Mouse (Mus musculus) G1E (cell line): ENCODE measurements around the gene Chn2. TPM values are rescaled to one million over a fixed set of nuclear protein-coding genes. Genes with fewer than 3 reads are reported as not detected.

ENCODE experiments used
- ATAC-seq: 2 replicates; pipeline ENCODE4 v1.8.0; 2016; ENCODE audit warnings: mild to moderate bottlenecking; ENCODE audit not compliant: insufficient number of reproducible peaks, poor library complexity, low FRiP score, severe bottlenecking; ENCODE audit errors: extremely low read depth
- DNase-seq: peaks from one replicate; pipeline ENCODE4 v3.0.0; 2012; ENCODE audit warnings: low spot score
- H3K27me3 ChIP-seq: 2 replicates; pipeline ENCODE4 v1.6.1; 2012; ENCODE audit warnings: mild to moderate bottlenecking, low read length, inconsistent platforms; ENCODE audit not compliant: insufficient read depth
- H3K36me3 ChIP-seq: replicated peaks from 2 replicates; pipeline ENCODE3; 2012; ENCODE audit warnings: mild to moderate bottlenecking, inconsistent platforms
- H3K4me1 ChIP-seq: 2 replicates; pipeline ENCODE4 v1.6.1; 2012; ENCODE audit warnings: low read depth, low read length, inconsistent platforms, mixed read lengths; ENCODE audit not compliant: insufficient read depth
- H3K4me3 ChIP-seq: 2 replicates; pipeline ENCODE4 v1.5.1; 2012; ENCODE audit warnings: low read depth, mild to moderate bottlenecking, inconsistent platforms, low read length, moderate library complexity, mixed read lengths
- H3K9me3 ChIP-seq: replicated peaks from 2 replicates; pipeline ENCODE4 v1.6.1; 2012; ENCODE audit warnings: inconsistent platforms
- CTCF ChIP-seq: IDR thresholded peaks from 2 replicates; pipeline ENCODE4 v1.5.1; 2012; ENCODE audit warnings: low read depth, low read length, inconsistent platforms, mixed read lengths
- GATA1 ChIP-seq: IDR thresholded peaks from 2 replicates; pipeline ENCODE4 v1.6.1; 2012; ENCODE audit warnings: borderline replicate concordance, low read length, inconsistent platforms, mixed read lengths
- GATA2 ChIP-seq: IDR thresholded peaks from 2 replicates; pipeline ENCODE4 v1.6.1; 2012; ENCODE audit warnings: low read depth, low read length, inconsistent platforms, borderline replicate concordance
- POLR2AphosphoS5 ChIP-seq: IDR thresholded peaks from 2 replicates; pipeline ENCODE4 v1.6.1; 2012; ENCODE audit warnings: low read depth, low read length, inconsistent platforms; ENCODE audit not compliant: insufficient replicate concordance
- TAL1 ChIP-seq: conservative IDR thresholded peaks from 2 replicates; pipeline ENCODE4 v1.6.1; 2012; ENCODE audit warnings: low read depth, low read length, inconsistent platforms, mixed read lengths
- polyA plus RNA-seq: library from polyadenylated mRNA; stranded (reverse); fragments of >175 nt; gene quantifications from 2 replicates; pipeline ENCODE4 v1.2.3, GENCODE M21; 2012
- total RNA-seq, 2 experiments: library from RNA; stranded (forward) in 1 of 2; stranded (reverse) in 1 of 2; fragments of 200-1000 nt in 1 of 2; fragments of >200 nt in 1 of 2; fragmentation: Nextera tagmentation in 1 of 2; gene quantifications; 2 replicates each; pipeline ENCODE4 v1.2.3; 2014 to 2017

Gene Chn2
- total and polyA plus RNA-seq, 3 experiments = 0.22 TPM; not detected in 2

DNA sequence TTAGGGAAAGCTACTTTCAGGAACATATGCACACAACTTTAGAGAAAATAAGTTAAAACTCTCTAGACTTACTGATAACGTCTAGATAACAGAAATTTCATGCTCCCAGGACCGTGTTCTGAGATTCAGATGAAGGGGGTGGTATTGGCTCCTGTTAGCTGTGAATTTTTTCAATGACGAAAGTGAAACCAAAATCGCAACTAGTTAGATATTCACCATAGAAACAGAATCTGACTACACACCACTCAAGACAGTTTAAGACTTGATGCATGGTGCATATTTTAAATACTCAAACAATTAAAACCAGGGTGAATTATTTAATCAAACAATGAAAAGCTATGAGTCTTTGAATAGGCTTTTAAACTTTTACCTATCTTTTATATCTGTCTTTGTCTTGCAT lies 48.8 kb downstream of the Chn2 start:
- Histone ChIP-seq H3K27me3 (no peaks in the 10 kb centered on the region), H3K36me3 (no peaks in the 10 kb centered on the region), H3K4me3 (no peak overlapping the region), H3K9me3 (peaks cover 49% of the 10 kb centered on the region), H3K4me1 (no peaks in the 10 kb centered on the region)
- no peak for DNase-seq
- TF ChIP-seq CTCF (no peak), GATA1 (no peak), GATA2 (no peak), POLR2AphosphoS5 (no peak), TAL1 (no peak)
- ATAC-seq = no peak

DNA sequence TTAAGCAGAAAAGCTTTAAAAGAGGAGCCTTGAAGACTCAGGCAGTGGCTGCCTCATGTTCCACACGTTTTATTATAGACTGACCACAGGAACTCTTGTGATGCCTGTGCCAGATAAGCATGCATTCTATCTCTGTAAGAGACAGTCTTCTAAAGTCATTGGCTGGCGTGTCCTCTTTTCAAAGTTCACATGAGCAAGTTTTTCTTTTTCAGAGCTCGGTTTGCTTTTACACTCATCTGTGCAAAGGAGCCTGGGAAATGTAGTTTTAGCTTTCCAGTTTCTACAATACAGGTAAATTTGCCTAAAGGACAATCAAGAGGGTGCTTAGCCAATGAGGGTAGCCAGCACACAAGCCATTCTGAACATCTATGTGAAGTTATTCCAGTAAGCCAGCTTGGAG lies 51.5 kb downstream of the Chn2 start:
- Histone ChIP-seq H3K9me3 (peaks cover 34% of the 10 kb centered on the region), H3K36me3 (no peaks in the 10 kb centered on the region), H3K4me3 (no peak overlapping the region), H3K27me3 (no peaks in the 10 kb centered on the region), H3K4me1 (no peaks in the 10 kb centered on the region)
- ATAC-seq (no peak), DNase-seq (no peak)
- no peak for TF ChIP-seq POLR2AphosphoS5
- no peak for TF ChIP-seq GATA2
- no peak for TF ChIP-seq GATA1
- no peak for TF ChIP-seq CTCF
- TF ChIP-seq TAL1 = no peak

DNA sequence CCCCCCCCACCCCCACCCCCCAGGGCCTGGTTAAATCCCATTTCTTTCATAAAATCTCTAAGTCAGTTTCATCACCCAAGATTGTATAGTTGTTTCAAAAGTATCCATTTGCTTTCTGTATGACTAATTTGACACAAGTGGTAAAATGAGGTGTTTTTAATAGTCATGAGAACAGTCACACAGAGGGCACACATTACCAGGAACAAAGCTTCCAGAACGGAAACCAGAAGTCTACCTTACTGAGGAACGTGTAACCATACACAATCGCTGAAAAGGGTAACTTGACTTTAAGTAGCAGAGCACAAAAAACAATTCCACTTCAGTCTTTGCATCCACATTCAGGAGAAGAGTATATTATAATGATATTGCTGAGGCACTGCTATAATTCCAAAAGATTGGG lies 53.6 kb downstream of the Chn2 start:
- Histone ChIP-seq H3K4me3 (no peak overlapping the region), H3K4me1 (no peaks in the 10 kb centered on the region), H3K9me3 (peaks cover 43% of the 10 kb centered on the region), H3K27me3 (no peaks in the 10 kb centered on the region), H3K36me3 (no peaks in the 10 kb centered on the region)
- TF ChIP-seq POLR2AphosphoS5 (no peak), CTCF (no peak), GATA2 (no peak), GATA1 (no peak), TAL1 (no peak)
- DNase-seq (no peak), ATAC-seq (no peak)

DNA sequence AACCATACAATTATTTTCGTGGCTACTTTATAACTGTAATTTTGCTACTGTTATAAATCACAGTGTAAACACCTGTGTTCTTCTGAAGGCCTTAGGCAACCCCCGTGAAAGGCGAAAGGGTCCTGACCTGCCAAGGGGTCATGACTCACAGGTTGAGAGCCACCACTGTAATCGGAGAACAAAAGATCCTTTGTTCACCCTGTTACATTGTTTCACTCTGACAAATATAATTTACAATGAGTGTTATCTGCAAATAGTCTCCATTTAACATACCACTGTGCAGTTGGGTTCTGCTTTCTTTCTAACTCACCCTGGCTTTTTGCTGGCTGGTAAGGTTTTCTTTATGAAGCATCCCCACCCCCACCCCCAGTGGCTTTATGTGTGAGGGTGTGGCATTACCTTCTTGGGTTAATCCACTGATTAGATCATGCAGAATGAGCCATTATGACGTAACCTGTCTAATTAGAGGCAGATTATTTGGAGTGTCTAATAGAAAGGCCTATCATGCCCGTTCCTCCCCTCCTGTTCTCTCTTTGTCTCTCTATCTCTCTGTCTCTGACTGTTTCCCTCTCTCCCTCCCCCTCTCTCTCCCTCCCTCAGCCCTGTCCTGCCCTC lies 56.9 kb downstream of the Chn2 start:
- Histone ChIP-seq H3K9me3 (peaks cover 37% of the 10 kb centered on the region), H3K4me1 (no peaks in the 10 kb centered on the region), H3K27me3 (no peaks in the 10 kb centered on the region), H3K4me3 (no peak overlapping the region), H3K36me3 (no peaks in the 10 kb centered on the region)
- TF ChIP-seq GATA1 (no peak), TAL1 (no peak), POLR2AphosphoS5 (no peak), CTCF (no peak), GATA2 (no peak)
- DNase-seq = no peak
- no peak for ATAC-seq

DNA sequence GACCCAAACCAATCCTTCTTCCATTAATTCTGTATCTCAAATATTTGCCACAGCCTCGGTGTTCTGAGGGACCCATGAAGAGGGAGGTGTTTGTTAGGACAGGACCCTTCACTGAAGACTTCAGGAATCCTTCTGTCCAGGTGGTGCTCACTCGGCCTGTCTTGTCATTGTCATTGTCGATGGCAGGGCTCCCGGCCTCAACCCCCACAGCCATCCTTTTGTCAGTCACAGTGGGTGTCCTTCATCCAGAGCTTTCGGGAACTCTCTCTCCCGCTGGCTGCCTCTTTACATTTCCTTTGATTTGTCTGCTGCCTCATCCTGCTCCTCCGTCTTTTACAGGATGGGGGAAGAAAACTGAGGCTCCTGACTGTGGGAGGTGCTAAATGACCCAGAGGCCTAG lies 57.5 kb downstream of the Chn2 start:
- H3K9me3 ChIP-seq = peaks cover 32% of the 10 kb centered on the region
- DNase-seq = no peak
- TF ChIP-seq GATA2 (no peak), GATA1 (no peak), CTCF (no peak), TAL1 (no peak), POLR2AphosphoS5 (no peak)
- no peak for ATAC-seq
- no peaks in the 10 kb centered on the region for H3K36me3 ChIP-seq
- H3K4me1 ChIP-seq = no peaks in the 10 kb centered on the region
- no peak overlapping the region for H3K4me3 ChIP-seq
- no peaks in the 10 kb centered on the region for H3K27me3 ChIP-seq

DNA sequence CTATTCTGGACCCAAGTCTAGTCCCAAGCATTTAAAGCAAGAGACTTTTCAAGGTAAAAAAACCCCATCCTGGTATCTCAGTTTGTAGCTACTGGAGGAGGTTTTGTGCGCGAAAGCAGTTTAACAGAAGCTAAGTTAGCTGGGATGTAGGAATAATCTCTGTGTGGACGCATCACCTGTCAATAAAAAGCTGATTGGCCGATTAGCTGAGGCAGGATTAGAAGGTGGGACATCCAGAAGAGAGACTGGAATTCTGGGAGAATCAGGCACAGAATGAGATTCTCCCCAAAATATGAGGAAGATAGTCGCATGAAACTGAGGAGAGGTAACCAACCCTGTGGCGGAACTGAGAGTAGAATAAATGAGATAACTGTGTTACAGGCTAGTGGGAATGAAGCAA lies 59.0 kb downstream of the Chn2 start:
- Histone ChIP-seq H3K27me3 (no peaks in the 10 kb centered on the region), H3K36me3 (no peaks in the 10 kb centered on the region), H3K9me3 (peaks cover 36% of the 10 kb centered on the region), H3K4me1 (no peaks in the 10 kb centered on the region), H3K4me3 (no peak overlapping the region)
- no peak for TF ChIP-seq CTCF
- no peak for TF ChIP-seq GATA1
- TF ChIP-seq TAL1 = no peak
- no peak for TF ChIP-seq GATA2
- TF ChIP-seq POLR2AphosphoS5 = no peak
- DNase-seq = no peak
- ATAC-seq = no peak

DNA sequence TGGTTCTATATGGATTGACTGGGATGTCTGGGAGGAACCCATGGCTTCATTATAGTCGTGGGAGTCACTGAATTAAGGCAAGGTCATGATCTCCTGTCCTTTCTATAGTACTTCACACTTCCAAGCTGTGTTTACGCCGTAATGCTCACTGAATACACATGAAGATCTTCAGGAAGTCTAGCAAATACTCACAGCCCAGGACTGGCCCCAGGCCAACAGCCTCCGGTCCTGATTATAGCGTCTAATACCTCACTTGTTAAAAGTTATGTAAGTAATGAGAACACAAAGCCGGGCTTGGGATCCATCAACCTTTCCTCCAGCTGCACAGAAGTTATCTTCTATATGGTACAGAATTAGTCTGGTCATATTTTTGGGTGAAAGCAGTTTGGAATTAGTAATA lies 60.3 kb downstream of the Chn2 start:
- no peaks in the 10 kb centered on the region for H3K4me1 ChIP-seq
- H3K4me3 ChIP-seq = no peak overlapping the region
- TF ChIP-seq GATA1 (no peak), CTCF (no peak), GATA2 (no peak)
- no peaks in the 10 kb centered on the region for H3K36me3 ChIP-seq
- H3K9me3 ChIP-seq = peaks cover 43% of the 10 kb centered on the region
- ATAC-seq (no peak), DNase-seq (no peak)
- no peaks in the 10 kb centered on the region for H3K27me3 ChIP-seq
